Mouse (Mus musculus): ENCODE data around the gene Heatr9. TPM values are rescaled to one million over a fixed set of nuclear protein-coding genes. Genes with fewer than 3 reads are reported as not detected.
A peak's percentile ranks its signal among the peaks of the same experiment; 100 is the strongest.

The Heatr9 gene
- polyA plus RNA-seq, 1 experiment from 2014 or later: not detected

DNA sequence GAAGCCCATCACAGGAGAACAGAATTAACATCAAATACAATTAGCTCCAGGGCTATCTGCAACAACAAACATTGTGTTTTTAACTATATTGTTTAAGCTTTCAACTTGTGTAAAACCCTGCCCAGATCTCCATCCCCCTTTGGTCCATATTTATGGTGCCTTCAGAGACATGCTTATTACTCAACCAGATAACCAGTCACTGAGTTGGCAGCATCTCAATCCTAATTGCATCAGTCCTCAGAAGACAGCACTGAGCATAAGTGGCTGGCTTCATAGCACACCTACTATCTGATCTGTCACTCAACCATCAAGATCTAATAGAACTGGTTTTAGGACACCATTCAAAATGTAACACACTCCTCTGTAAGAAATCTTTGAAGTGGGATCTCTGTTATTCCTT lies 12.5 kb downstream of the Heatr9 start:
- DNase-seq (ENCODE audit: low spot score): no peak
- Histone ChIP-seq H3K4me3 (ENCODE audit: low read depth, low read length) (no peak overlapping the region), H3K9ac (ENCODE audit: low read length) (no peak overlapping the region), H3K4me1 (ENCODE audit: control insufficient read depth, insufficient read depth, low read length) (no peaks in the 10 kb centered on the region), H3K27ac (ENCODE audit: low read depth, low read length) (no peak overlapping the region), H3K27me3 (replicated peaks; ENCODE audit: control insufficient read depth, insufficient read depth, low read length) (no peaks in the 10 kb centered on the region), H3K36me3 (ENCODE audit: control insufficient read depth, insufficient read depth, low read length) (peaks cover 36% of the 10 kb centered on the region), H3K9me3 (replicated peaks; ENCODE audit: control insufficient read depth, low read length) (no peaks in the 10 kb centered on the region), H3K4me2 (ENCODE audit: low read length) (no peak overlapping the region)
- ATAC-seq: no peak

DNA sequence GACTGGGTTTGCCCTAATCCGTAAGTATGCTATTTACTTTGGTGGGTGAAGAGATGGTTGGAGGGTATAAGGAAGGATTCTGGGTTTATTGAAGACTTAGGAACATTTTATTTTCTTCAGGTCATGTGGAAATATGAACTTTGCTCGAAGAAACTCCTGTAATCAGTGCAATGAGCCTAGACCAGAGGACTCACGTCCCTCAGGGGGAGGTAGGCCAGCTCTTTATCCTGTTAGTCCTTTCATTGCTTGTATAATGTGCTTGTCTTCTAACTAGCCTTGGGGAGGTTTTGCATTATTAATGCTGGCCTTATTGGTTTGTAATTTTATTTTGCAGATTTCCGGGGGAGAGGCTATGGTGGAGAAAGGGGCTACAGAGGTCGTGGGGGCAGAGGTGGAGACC lies 17.7 kb downstream of the Heatr9 start:
- no peaks in the 10 kb centered on the region for H3K4me1 ChIP-seq (ENCODE audit: control insufficient read depth, insufficient read depth, low read length)
- DNase-seq (ENCODE audit: low spot score): no peak
- no peak overlapping the region for H3K27ac ChIP-seq (ENCODE audit: low read depth, low read length)
- no peak overlapping the region for H3K4me2 ChIP-seq (ENCODE audit: low read length)
- no peak overlapping the region for H3K4me3 ChIP-seq (ENCODE audit: low read depth, low read length)
- no peak for ATAC-seq
- H3K9ac ChIP-seq (ENCODE audit: low read length): no peak overlapping the region
- H3K36me3 ChIP-seq (ENCODE audit: control insufficient read depth, insufficient read depth, low read length): peaks cover 74% of the 10 kb centered on the region
- 88% methylated on average over 5 of the region's 5 CpGs for WGBS
- no peaks in the 10 kb centered on the region for H3K9me3 ChIP-seq (replicated peaks; ENCODE audit: control insufficient read depth, low read length)
- no peaks in the 10 kb centered on the region for H3K27me3 ChIP-seq (replicated peaks; ENCODE audit: control insufficient read depth, insufficient read depth, low read length)

- 52% methylated on average over 2 of the region's 2 CpGs for WGBS
- Histone ChIP-seq H3K9ac (ENCODE audit: low read length) (no peak overlapping the region), H3K9me3 (replicated peaks; ENCODE audit: control insufficient read depth, low read length) (no peaks in the 10 kb centered on the region), H3K4me3 (ENCODE audit: low read depth, low read length) (no peak overlapping the region), H3K27ac (ENCODE audit: low read depth, low read length) (no peak overlapping the region), H3K4me1 (ENCODE audit: control insufficient read depth, insufficient read depth, low read length) (0 out of 2 replicates have a peak, but pooled peaks cover 3% of the 10 kb centered on the region), H3K36me3 (ENCODE audit: control insufficient read depth, insufficient read depth, low read length) (peaks cover 18% of the 10 kb centered on the region), H3K27me3 (replicated peaks; ENCODE audit: control insufficient read depth, insufficient read depth, low read length) (no peaks in the 10 kb centered on the region), H3K4me2 (ENCODE audit: low read length) (no peak overlapping the region)
- DNase-seq (ENCODE audit: low spot score): peak; percentile 26
- no peak for ATAC-seq
Measured at GRCm38 (mm10) chr11:83495571-83495970, 26.4 kb downstream of the Heatr9 start.

- 96% methylated on average over 4 of the region's 4 CpGs for WGBS
- Histone ChIP-seq H3K36me3 (ENCODE audit: control insufficient read depth, insufficient read depth, low read length) (peaks cover 28% of the 10 kb centered on the region), H3K27ac (ENCODE audit: low read depth, low read length) (no peak overlapping the region), H3K4me1 (ENCODE audit: control insufficient read depth, insufficient read depth, low read length) (0 out of 2 replicates have a peak, but pooled peaks cover 3% of the 10 kb centered on the region), H3K9ac (ENCODE audit: low read length) (no peak overlapping the region), H3K27me3 (replicated peaks; ENCODE audit: control insufficient read depth, insufficient read depth, low read length) (no peaks in the 10 kb centered on the region), H3K9me3 (replicated peaks; ENCODE audit: control insufficient read depth, low read length) (no peaks in the 10 kb centered on the region), H3K4me3 (ENCODE audit: low read depth, low read length) (no peak overlapping the region), H3K4me2 (ENCODE audit: low read length) (no peak overlapping the region)
- ATAC-seq: no peak
- DNase-seq (ENCODE audit: low spot score): peak; percentile 3
Measured at GRCm38 (mm10) chr11:83491488-83491887, 30.5 kb downstream of the Heatr9 start.

DNA sequence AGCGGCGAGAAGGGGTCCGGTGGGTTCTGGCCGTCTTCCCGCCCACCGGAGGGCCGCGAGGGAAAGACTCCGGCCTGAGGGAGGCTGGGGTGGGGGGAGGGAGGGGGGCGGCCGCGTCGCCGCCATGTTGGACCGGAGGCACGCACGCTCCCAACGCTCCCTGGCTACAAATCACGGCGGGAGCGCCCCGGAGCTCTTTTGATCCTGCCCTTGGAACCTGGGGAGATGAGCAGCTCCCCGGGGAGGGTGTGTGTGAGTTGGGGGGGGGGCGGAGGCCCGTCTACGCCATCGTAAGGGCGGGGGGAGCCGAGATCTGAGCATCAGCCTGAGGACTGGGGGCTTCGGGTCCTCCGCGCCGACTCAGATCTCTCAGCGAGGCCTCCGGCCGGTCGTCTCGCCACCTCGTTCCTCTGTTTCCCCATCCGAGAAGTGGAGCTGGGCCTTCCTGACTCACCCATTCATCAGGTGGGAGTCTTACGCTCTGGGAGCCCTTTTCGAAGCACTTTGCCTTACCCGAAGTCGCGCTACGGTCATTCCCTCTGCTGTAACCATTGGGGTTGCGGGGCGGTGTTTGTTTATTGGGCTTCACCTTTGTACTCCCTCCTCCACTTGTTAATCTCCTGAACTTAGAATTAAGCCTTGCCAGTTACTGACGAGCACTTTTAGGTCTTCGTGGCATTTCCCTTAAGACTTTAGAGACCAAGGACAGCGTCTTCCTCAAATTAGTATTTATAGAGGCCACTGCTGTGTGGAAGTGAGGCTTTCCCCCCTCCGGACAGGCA lies 48.5 kb downstream of the Heatr9 start:
- Histone ChIP-seq H3K27me3 (replicated peaks; ENCODE audit: control insufficient read depth, insufficient read depth, low read length) (no peaks in the 10 kb centered on the region), H3K36me3 (ENCODE audit: control insufficient read depth, insufficient read depth, low read length) (peaks cover 19% of the 10 kb centered on the region), H3K27ac (ENCODE audit: low read depth, low read length) (peak overlapping the region; percentile 97), H3K4me1 (ENCODE audit: control insufficient read depth, insufficient read depth, low read length) (peaks cover 11% of the 10 kb centered on the region), H3K9ac (ENCODE audit: low read length) (peak overlapping the region; percentile 93), H3K4me3 (ENCODE audit: low read depth, low read length) (peak overlapping the region; percentile 95), H3K4me2 (ENCODE audit: low read length) (peak overlapping the region; percentile 91), H3K9me3 (replicated peaks; ENCODE audit: control insufficient read depth, low read length) (no peaks in the 10 kb centered on the region)
- DNase-seq (ENCODE audit: low spot score): no peak
- 1% methylated on average over 42 of the region's 52 CpGs for WGBS
- peak; percentile 86 for ATAC-seq

GRCm38 (mm10) chr11:83472324-83473234 lies 49.4 kb downstream of the Heatr9 start, which contains the start of gene Taf15:
Gene Taf15 (plus strand): TSS chr11:83473086.
- Histone ChIP-seq H3K4me1 (ENCODE audit: control insufficient read depth, insufficient read depth, low read length) (peaks cover 11% of the 10 kb centered on the region), H3K27ac (ENCODE audit: low read depth, low read length) (peak within 1 kb of the TSS; percentile 97), H3K4me3 (ENCODE audit: low read depth, low read length) (peak within 1 kb of the TSS; percentile 95), H3K27me3 (replicated peaks; ENCODE audit: control insufficient read depth, insufficient read depth, low read length) (no peaks in the 10 kb centered on the region), H3K36me3 (ENCODE audit: control insufficient read depth, insufficient read depth, low read length) (peaks cover 12% of the 10 kb centered on the region), H3K9me3 (replicated peaks; ENCODE audit: control insufficient read depth, low read length) (no peaks in the 10 kb centered on the region), H3K9ac (ENCODE audit: low read length) (peak within 1 kb of the TSS; percentile 93), H3K4me2 (ENCODE audit: low read length) (peak within 1 kb of the TSS; percentile 91)
- DNase-seq (ENCODE audit: low spot score) (peak; percentile 99), ATAC-seq (peak; percentile 99)
- under 1% methylated on average over 66 of the region's 66 CpGs for WGBS

DNA sequence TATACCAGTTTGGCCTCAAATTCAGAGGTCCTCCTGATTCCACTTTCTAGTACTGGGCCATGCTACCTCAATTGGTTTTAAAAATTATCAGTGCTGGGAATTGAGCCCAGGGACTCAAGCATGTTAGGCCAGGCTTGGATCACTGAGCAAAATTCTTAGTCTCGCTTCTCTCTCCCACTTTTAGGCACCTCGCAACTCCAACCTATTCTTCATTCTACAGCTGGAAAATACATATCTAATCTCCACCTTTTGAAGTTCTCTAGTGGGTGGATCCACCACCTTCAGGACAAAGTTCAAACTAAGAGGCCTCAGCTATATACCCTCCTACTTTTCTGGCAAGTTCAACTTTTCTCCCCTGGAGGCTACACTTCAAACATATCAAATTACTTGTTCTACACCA lies 50.2 kb downstream of the Heatr9 start:
- H3K4me3 ChIP-seq (ENCODE audit: low read depth, low read length): no peak overlapping the region
- no peak overlapping the region for H3K9ac ChIP-seq (ENCODE audit: low read length)
- no peaks in the 10 kb centered on the region for H3K9me3 ChIP-seq (replicated peaks; ENCODE audit: control insufficient read depth, low read length)
- H3K27ac ChIP-seq (ENCODE audit: low read depth, low read length): no peak overlapping the region
- ATAC-seq (no peak), DNase-seq (ENCODE audit: low spot score) (no peak)
- peaks cover 17% of the 10 kb centered on the region for H3K4me1 ChIP-seq (ENCODE audit: control insufficient read depth, insufficient read depth, low read length)
- 89% methylated on average over 2 of the region's 2 CpGs for WGBS
- no peaks in the 10 kb centered on the region for H3K27me3 ChIP-seq (replicated peaks; ENCODE audit: control insufficient read depth, insufficient read depth, low read length)
- H3K36me3 ChIP-seq (ENCODE audit: control insufficient read depth, insufficient read depth, low read length): peaks cover 8% of the 10 kb centered on the region
- peak overlapping the region; percentile 56; the same call in 1 of the 2 replicates for H3K4me2 ChIP-seq (ENCODE audit: low read length)

GRCm38 (mm10) chr11:83468765-83469164 lies 53.2 kb downstream of the Heatr9 start:
- Histone ChIP-seq H3K4me2 (ENCODE audit: low read length) (no peak overlapping the region), H3K9ac (ENCODE audit: low read length) (no peak overlapping the region), H3K4me1 (ENCODE audit: control insufficient read depth, insufficient read depth, low read length) (peaks cover 8% of the 10 kb centered on the region; the same call in 1 of the 2 replicates), H3K27me3 (replicated peaks; ENCODE audit: control insufficient read depth, insufficient read depth, low read length) (peaks cover 7% of the 10 kb centered on the region), H3K9me3 (replicated peaks; ENCODE audit: control insufficient read depth, low read length) (no peaks in the 10 kb centered on the region), H3K27ac (ENCODE audit: low read depth, low read length) (no peak overlapping the region), H3K36me3 (ENCODE audit: control insufficient read depth, insufficient read depth, low read length) (no peaks in the 10 kb centered on the region), H3K4me3 (ENCODE audit: low read depth, low read length) (no peak overlapping the region)
- DNase-seq (ENCODE audit: low spot score) (no peak), ATAC-seq (no peak)
- 94% methylated on average over 3 of the region's 3 CpGs for WGBS

Data from forebrain, embryonic 14.5 days (tissue).